Mouse (Mus musculus): Measurements from ENCODE around the gene Tns4. TPM values are rescaled to one million over a fixed set of nuclear protein-coding genes. Genes with fewer than 3 reads are reported as not detected.
A peak's percentile ranks its signal among the peaks of the same experiment; 100 is the strongest.

Gene Tns4
- polyA plus RNA-seq, 1 experiment from 2014 or later, result 0.36 TPM

DNA sequence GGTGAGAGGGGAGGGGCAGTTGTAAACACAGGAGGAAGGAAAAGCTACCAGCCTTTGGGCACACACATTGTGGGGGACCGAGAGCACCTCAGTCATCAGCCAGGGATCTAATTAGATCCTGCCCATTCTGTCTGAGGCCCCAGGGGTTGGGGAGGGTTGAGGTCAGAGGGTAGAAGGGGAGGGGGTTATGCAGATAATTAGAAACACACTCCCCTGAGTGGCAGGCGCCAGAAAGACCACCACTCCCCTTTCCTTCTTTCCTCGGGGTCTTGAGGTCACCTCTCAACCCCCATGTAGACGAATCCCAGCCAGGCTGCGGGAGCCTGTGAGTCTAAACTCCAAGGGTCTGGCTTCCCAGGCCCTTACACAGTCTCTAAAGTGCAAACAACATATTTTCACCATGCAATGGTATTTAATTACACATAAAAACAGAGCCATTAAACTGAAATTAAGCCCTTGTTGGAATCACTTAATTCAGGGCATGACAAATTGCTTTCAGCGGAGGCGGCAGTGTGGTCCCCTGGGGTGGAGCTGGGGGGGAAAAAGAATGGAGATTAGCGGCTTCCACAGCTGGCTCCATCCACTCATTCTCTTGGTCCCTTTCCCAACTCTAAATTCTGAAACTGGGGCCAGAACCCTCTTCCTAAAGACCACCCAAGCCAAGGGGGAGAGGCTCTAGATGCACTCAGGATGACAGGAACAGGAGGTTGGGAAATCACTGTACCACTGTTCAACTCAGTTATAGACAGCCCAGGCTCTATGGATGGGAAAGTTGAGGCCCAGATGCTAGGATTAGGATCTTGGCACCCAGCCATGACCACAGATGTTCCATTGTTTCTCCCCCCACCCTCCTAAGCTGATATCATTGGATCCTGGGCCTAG is 33.3 kb downstream of the Tns4 start:
- no peak for DNase-seq (ENCODE audit: low spot score)
- Histone ChIP-seq H3K27me3 (ENCODE audit: insufficient read depth, poor library complexity, severe bottlenecking) (0 out of 2 replicates have a peak, but pooled peaks cover 7% of the 10 kb centered on the region), H3K27ac (peak overlapping the region; percentile 24), H3K9me3 (0 out of 2 replicates have a peak, but pooled peaks cover 3% of the 10 kb centered on the region), H3K4me1 (peaks cover 28% of the 10 kb centered on the region), H3K36me3 (peaks cover 22% of the 10 kb centered on the region), H3K4me3 (no peak overlapping the region)
- WGBS, result 22% methylated on average over 8 of the region's 8 CpGs

DNA sequence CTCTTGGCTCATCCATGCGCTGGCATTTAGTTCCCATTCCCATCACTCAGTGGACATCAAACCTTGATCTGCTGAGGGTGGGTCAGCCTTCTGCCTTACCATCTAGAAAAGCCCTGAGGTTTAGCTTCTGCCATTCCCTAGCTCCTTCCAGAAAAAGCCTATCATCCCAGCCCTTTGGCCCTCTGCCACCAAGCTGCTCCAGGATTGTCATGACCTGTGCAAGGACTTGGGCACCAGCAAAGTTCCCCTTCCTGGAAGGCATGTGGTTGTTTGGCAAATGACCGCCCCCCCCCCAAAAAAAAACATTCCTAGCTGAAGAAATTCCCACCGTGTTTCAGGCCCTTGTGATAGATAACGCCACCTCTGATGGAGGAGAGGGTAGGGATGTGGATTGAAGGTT is 34.0 kb downstream of the Tns4 start:
- 0 out of 2 replicates have a peak, but pooled peaks cover 7% of the 10 kb centered on the region for H3K27me3 ChIP-seq (ENCODE audit: insufficient read depth, poor library complexity, severe bottlenecking)
- DNase-seq (ENCODE audit: low spot score), result no peak
- H3K9me3 ChIP-seq, result 0 out of 2 replicates have a peak, but pooled peaks cover 3% of the 10 kb centered on the region
- no peak overlapping the region for H3K4me3 ChIP-seq
- H3K4me1 ChIP-seq, result peaks cover 24% of the 10 kb centered on the region
- H3K36me3 ChIP-seq, result peaks cover 27% of the 10 kb centered on the region
- peak overlapping the region; percentile 24 for H3K27ac ChIP-seq
- WGBS, result 32% methylated on average over 4 of the region's 4 CpGs

DNA sequence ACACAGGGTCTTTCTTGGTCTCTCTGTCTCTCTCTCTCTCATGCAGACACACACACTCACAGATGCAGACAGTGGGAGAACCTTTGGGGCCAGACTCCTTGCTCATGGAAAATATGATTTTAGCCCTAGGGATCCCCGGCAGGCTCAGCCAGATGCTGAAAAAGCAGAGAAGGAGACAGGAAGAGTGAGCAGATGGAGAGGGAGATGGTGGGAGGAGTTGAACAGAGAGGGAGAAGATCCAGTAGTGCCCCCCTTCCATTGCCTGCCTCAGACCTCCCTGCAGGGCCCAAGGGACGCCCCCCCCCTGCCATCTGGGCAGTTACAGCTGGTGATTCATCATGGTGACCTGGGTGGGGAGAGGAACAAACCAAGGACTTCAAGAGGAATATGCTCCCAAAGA is 41.5 kb downstream of the Tns4 start:
- DNase-seq (ENCODE audit: low spot score), result no peak
- 59% methylated on average over 2 of the region's 2 CpGs for WGBS

DNA sequence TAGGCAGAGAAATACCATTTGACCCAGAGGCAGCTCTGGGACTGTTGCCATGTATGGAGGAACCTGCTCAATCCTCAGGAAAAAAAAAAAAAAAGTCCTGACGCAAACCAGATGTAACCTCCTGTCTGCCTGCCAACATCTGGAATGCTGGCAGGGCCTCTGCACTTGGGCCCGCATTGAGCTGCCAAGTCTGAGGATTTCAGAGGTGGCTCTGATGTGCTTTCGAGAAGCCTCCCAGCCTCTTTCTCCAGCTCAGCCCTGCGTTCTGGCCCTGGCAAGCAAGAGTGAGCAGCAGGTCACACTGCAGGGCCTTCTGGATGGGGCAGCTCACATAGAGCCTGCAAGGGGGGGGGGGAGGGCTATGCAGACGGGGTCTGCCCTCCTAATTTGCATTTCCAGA is 42.0 kb downstream of the Tns4 start:
- H3K36me3 ChIP-seq, result peaks cover 59% of the 10 kb centered on the region
- H3K27ac ChIP-seq, result peak overlapping the region; percentile 69
- H3K9me3 ChIP-seq, result no peaks in the 10 kb centered on the region
- H3K4me1 ChIP-seq, result peaks cover 56% of the 10 kb centered on the region
- peak overlapping the region; percentile 32; the same call in 1 of the 2 replicates for H3K4me3 ChIP-seq
- no peak for DNase-seq (ENCODE audit: low spot score)
- H3K27me3 ChIP-seq (ENCODE audit: insufficient read depth, poor library complexity, severe bottlenecking), result no peaks in the 10 kb centered on the region
- WGBS, result 18% methylated on average over 5 of the region's 5 CpGs

More for the DNA sequence above, 41.5 kb downstream of the Tns4 start:
- H3K9me3 ChIP-seq, result no peaks in the 10 kb centered on the region
- H3K27me3 ChIP-seq (ENCODE audit: insufficient read depth, poor library complexity, severe bottlenecking), result no peaks in the 10 kb centered on the region
- H3K36me3 ChIP-seq, result peaks cover 64% of the 10 kb centered on the region
- H3K4me3 ChIP-seq, result no peak overlapping the region
- peaks cover 56% of the 10 kb centered on the region for H3K4me1 ChIP-seq
- peak overlapping the region; percentile 69 for H3K27ac ChIP-seq

DNA sequence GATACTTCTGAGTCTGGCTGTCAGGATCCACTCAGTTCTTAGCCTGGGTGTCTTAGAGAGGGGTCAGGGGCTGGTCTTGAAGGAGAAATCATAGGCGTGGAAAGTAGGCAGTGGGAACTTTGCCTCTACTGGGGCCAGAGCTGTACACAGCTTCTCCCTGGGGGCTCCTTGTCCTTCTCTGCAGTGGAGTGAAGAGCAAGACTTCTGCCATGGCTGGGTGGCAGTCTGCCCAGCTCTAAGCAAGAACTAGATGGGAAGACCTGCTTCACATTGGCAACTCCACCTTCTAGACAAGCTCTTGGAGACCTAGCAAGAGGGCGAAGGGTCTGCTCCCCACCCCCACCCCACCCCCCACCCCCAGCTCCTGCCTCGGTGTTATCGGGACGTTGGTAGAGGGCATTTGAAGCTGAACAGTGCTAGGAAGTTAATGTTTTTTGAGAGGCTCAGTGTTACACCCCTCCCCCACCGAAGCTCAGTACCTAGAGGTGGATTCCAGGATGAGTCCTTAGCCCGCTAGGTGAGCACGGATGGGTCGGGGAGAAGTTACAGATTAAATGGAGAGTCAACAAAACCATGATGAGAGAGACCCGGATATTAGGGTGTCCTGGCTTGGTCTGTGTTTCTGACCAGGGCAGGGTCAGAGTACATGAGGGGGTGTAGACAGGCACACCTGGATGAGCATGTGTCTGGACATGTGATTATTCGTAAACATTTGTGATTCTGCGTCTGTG is 43.8 kb downstream of the Tns4 start:
- 69% methylated on average over 12 of the region's 12 CpGs for WGBS
- Histone ChIP-seq H3K4me3 (peak overlapping the region; percentile 38), H3K4me1 (peaks cover 68% of the 10 kb centered on the region), H3K9me3 (no peaks in the 10 kb centered on the region), H3K27me3 (ENCODE audit: insufficient read depth, poor library complexity, severe bottlenecking) (0 out of 2 replicates have a peak, but pooled peaks cover 5% of the 10 kb centered on the region), H3K36me3 (peaks cover 41% of the 10 kb centered on the region), H3K27ac (0 out of 2 replicates have a peak overlapping the region, but pooled peaks have one; percentile 13)
- DNase-seq (ENCODE audit: low spot score), result no peak

DNA sequence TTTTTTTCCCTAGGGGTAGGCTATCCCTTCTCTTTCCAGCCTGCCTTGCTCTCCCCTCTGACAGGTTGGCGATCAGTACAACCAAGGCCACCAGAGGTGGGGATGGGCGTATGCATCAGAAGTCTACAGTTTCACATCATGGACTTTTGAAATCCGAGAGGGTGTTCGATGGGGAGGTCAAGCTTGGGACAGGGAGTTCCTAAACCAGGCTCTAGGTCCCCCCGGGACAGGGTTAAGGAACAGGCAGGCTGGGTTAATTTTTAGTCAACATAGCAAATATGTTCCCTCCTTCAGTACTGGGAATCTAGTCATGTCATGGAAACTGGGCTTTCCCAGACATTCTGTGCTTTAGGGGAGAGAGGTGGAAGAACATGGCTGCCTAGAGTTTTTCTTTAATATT is 44.8 kb downstream of the Tns4 start:
- Histone ChIP-seq H3K9me3 (no peaks in the 10 kb centered on the region), H3K27ac (0 out of 2 replicates have a peak overlapping the region, but pooled peaks have one; percentile 13), H3K27me3 (ENCODE audit: insufficient read depth, poor library complexity, severe bottlenecking) (0 out of 2 replicates have a peak, but pooled peaks cover 6% of the 10 kb centered on the region), H3K36me3 (peaks cover 32% of the 10 kb centered on the region), H3K4me3 (peak overlapping the region; percentile 84; the same call in 1 of the 2 replicates), H3K4me1 (peaks cover 72% of the 10 kb centered on the region)
- no peak for DNase-seq (ENCODE audit: low spot score)
- 77% methylated on average over 5 of the region's 5 CpGs for WGBS

- Histone ChIP-seq H3K36me3 (peaks cover 25% of the 10 kb centered on the region), H3K27me3 (ENCODE audit: insufficient read depth, poor library complexity, severe bottlenecking) (0 out of 2 replicates have a peak, but pooled peaks cover 8% of the 10 kb centered on the region), H3K27ac (no peak overlapping the region; the same call in 1 of the 2 replicates), H3K9me3 (no peaks in the 10 kb centered on the region), H3K4me1 (peaks cover 72% of the 10 kb centered on the region), H3K4me3 (peak overlapping the region; percentile 84)
- 71% methylated on average over 6 of the region's 6 CpGs for WGBS
- no peak for DNase-seq (ENCODE audit: low spot score)
Measured at GRCm38 (mm10) chr11:99043632-99044031, 45.5 kb downstream of the Tns4 start.

DNA sequence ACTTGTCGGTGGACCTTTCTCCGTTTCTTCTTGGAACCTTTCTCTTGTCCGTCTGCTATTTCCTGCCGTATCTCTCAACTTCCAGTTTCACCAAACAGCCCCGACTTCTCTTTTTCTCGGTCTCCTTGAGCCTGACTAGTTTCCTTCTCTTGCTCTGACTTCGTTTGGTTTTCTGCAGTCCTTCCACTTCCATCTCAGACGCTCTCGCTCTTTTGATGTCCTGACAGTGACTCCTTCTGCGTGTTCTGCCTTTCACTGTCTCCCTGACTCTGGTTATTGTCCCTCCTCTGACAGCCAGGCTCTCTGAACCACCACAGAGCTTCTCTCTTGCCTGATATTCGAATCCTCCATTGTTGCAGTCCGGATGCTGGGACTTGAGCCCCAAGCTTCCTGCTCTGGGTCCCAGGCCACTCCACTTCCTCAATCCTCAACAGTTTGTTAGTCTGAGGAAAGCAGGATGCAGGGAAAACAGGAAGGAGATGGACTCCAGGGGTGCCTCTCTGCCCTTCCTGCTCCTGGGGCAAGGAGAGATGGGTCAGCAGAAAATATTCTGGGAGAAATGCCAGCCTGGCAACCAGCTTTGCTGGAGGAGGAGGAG is 46.2 kb downstream of the Tns4 start:
- peaks cover 70% of the 10 kb centered on the region for H3K4me1 ChIP-seq
- DNase-seq (ENCODE audit: low spot score), result no peak
- H3K27me3 ChIP-seq (ENCODE audit: insufficient read depth, poor library complexity, severe bottlenecking), result 0 out of 2 replicates have a peak, but pooled peaks cover 8% of the 10 kb centered on the region
- peak overlapping the region; percentile 97 for H3K27ac ChIP-seq
- 26% methylated on average over 12 of the region's 12 CpGs for WGBS
- H3K9me3 ChIP-seq, result no peaks in the 10 kb centered on the region
- H3K4me3 ChIP-seq, result peak overlapping the region; percentile 84
- peaks cover 18% of the 10 kb centered on the region for H3K36me3 ChIP-seq

GRCm38 (mm10) chr11:99041841-99042780 is 47.0 kb downstream of the Tns4 start:
- 37% methylated on average over 16 of the region's 16 CpGs for WGBS
- Histone ChIP-seq H3K4me1 (peaks cover 62% of the 10 kb centered on the region), H3K36me3 (peaks cover 12% of the 10 kb centered on the region; the same call in 1 of the 2 replicates), H3K27me3 (ENCODE audit: insufficient read depth, poor library complexity, severe bottlenecking) (0 out of 2 replicates have a peak, but pooled peaks cover 8% of the 10 kb centered on the region), H3K9me3 (no peaks in the 10 kb centered on the region), H3K27ac (peak overlapping the region; percentile 97), H3K4me3 (peak overlapping the region; percentile 84)
- DNase-seq (ENCODE audit: low spot score), result no peak

DNA sequence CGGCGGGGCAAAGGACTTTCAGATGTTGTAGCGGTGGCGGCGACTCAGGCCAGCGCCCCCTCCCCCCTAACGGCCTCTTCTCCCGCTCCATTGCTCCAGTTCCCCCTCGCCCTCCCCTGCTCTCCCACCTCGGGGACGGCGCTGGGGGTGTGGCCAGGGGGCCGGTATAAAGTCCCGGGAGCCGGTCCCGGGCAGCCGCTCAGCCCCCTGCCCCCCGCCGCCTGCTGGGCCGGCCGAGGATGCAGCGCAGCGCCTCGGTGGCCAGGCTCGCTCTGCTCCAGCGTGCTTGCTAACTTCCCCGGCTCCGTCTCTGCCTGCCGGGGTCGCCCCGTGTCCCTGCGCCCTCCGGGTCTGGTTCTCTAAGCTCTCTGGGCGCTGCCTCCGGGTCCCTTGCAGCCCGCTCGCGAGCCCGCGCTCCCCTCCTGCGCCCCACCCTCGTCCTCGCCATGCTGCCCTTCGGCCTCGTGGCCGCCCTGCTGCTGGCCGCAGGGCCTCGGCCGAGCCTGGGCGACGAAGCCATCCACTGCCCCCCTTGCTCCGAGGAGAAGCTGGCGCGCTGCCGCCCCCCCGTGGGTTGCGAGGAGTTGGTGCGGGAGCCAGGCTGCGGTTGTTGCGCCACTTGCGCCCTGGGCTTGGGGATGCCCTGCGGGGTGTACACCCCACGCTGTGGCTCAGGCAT is 47.9 kb downstream of the Tns4 start, which contains the start of gene Igfbp4:
TSS of gene Igfbp4 (plus strand) at position 194 of the 679 bp plus-strand sequence.
- H3K36me3 ChIP-seq, result peaks cover 12% of the 10 kb centered on the region; the same call in 1 of the 2 replicates
- no peaks in the 10 kb centered on the region for H3K9me3 ChIP-seq
- peaks cover 56% of the 10 kb centered on the region for H3K4me1 ChIP-seq
- peak within 1 kb of the TSS; percentile 84 for H3K4me3 ChIP-seq
- peak; percentile 85 for DNase-seq (ENCODE audit: low spot score)
- 0 out of 2 replicates have a peak, but pooled peaks cover 8% of the 10 kb centered on the region for H3K27me3 ChIP-seq (ENCODE audit: insufficient read depth, poor library complexity, severe bottlenecking)
- H3K27ac ChIP-seq, result peak within 1 kb of the TSS; percentile 97
- WGBS, result 1% methylated on average over 63 of the region's 63 CpGs

DNA sequence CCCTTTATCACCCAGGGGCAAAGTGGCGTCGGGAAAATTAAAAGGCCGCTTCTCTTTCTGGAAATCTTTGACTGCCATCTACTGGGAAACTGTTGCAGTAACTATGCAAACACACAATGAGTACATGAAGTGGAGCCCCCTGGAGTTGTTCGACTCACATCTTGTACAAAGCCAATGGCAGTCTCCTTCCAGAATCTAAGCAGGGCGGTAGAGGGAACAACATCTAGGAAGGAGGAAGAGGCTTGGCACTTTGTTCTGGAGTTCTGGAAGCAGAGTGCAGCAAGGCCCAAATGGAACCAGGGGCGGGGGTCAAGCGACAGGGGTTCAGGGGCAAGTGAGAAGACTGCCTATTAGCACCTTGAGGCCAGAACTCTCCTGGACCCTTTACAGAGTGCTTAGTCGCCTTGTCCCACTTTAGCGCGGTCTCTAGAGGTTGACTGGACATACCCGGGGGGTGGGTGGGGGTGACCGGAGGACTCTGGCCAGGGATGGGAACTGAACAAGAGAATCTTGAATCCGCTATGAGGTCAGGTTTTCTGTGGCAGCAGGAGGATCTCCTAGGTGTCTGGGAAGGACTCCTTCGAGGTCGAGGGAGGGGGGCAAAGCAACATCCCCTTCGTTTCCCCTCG is 48.6 kb downstream of the Tns4 start:
- WGBS, result 2% methylated on average over 17 of the region's 17 CpGs
- DNase-seq (ENCODE audit: low spot score), result no peak
- peak overlapping the region; percentile 84 for H3K4me3 ChIP-seq
- peak overlapping the region; percentile 97 for H3K27ac ChIP-seq
- peaks cover 50% of the 10 kb centered on the region for H3K4me1 ChIP-seq
- H3K9me3 ChIP-seq, result no peaks in the 10 kb centered on the region
- H3K36me3 ChIP-seq, result peaks cover 12% of the 10 kb centered on the region; the same call in 1 of the 2 replicates
- H3K27me3 ChIP-seq (ENCODE audit: insufficient read depth, poor library complexity, severe bottlenecking), result 0 out of 2 replicates have a peak, but pooled peaks cover 8% of the 10 kb centered on the region
